Mouse (Mus musculus) ES-E14 (cell line): ENCODE results near the gene Bpifa5. TPM values are rescaled to one million over a fixed set of nuclear protein-coding genes. Genes with fewer than 3 reads are reported as not detected.

Source experiments
- DNase-seq: peaks from one replicate; pipeline ENCODE4 v3.0.0-alpha.2; 2013; ENCODE audit warnings: low read depth, low spot score
- H3K27ac ChIP-seq: 2 replicates; pipeline ENCODE4 v1.5.1; 2012; ENCODE audit warnings: low read depth, mild to moderate bottlenecking, low read length, moderate library complexity, mixed read lengths; ENCODE audit not compliant: poor library complexity, insufficient read depth, severe bottlenecking
- H3K36me3 ChIP-seq: 2 replicates; pipeline ENCODE4 v1.6.1; 2012; ENCODE audit warnings: mild to moderate bottlenecking, low read length, moderate library complexity, mixed read lengths; ENCODE audit not compliant: control insufficient read depth, poor library complexity, insufficient read depth, severe bottlenecking
- H3K4me1 ChIP-seq, 2 experiments: fragments of 150-350 bp in 1 of 2; sonication (generic) in 1 of 2; 2 replicates each; pipeline ENCODE4 v1.6.1; 2012; ENCODE audit warnings: low read length in 2 of 2, mild to moderate bottlenecking in 1 of 2, mixed read lengths in 1 of 2; ENCODE audit not compliant: control insufficient read depth in 2 of 2, insufficient read depth in 2 of 2, poor library complexity in 1 of 2
- H3K4me3 ChIP-seq, 2 experiments: fragments of 150-350 bp in 1 of 2; sonication (generic) in 1 of 2; 2 replicates each; pipeline ENCODE4 v1.5.1; 2012; ENCODE audit warnings: low read length in 2 of 2, low read depth in 1 of 2, mild to moderate bottlenecking in 1 of 2, mixed read lengths in 1 of 2; ENCODE audit not compliant: insufficient read depth in 1 of 2, poor library complexity in 1 of 2, severe bottlenecking in 1 of 2
- H3K9ac ChIP-seq: 2 replicates; pipeline ENCODE4 v1.6.1; 2012; ENCODE audit warnings: low read depth, mild to moderate bottlenecking, low read length, mixed read lengths; ENCODE audit not compliant: poor library complexity, insufficient read depth, severe bottlenecking
- H3K9me3 ChIP-seq: fragments of 150-350 bp; sonication (generic); 2 replicates; pipeline ENCODE4 v1.6.1; 2012; ENCODE audit warnings: low read depth, mild to moderate bottlenecking, low read length; ENCODE audit not compliant: control insufficient read depth, insufficient read depth
- CHD2 ChIP-seq: IDR thresholded peaks from 2 replicates; pipeline ENCODE4 v1.6.1; 2014; ENCODE audit warnings: mild to moderate bottlenecking, low read depth, low read length, inconsistent platforms
- HCFC1 ChIP-seq: IDR thresholded peaks from 2 replicates; pipeline ENCODE4 v1.6.1; 2012; ENCODE audit warnings: low read length, inconsistent platforms, borderline replicate concordance; ENCODE audit not compliant: insufficient read depth
- MAFK ChIP-seq: IDR thresholded peaks from 2 replicates; pipeline ENCODE4 v1.6.1; 2014; ENCODE audit warnings: mild to moderate bottlenecking, low read depth, low read length, inconsistent platforms; ENCODE audit not compliant: insufficient read depth
- ZC3H11A ChIP-seq: IDR thresholded peaks from 2 replicates; pipeline ENCODE4 v1.6.1; 2012; ENCODE audit warnings: low read depth, mild to moderate bottlenecking, inconsistent platforms, low read length, borderline replicate concordance
- ZNF384 ChIP-seq: IDR thresholded peaks from 2 replicates; pipeline ENCODE4 v1.6.1; 2012; ENCODE audit warnings: low read depth, low read length, inconsistent platforms
- in situ Hi-C, 2 experiments: fragments of 600-800 bp; cut with MboI; formaldehyde crosslinking; loops; one replicate each; pipeline ENCODE4 v1.15.1; 2025; ENCODE audit warnings: low sequenced_read_pairs in 2 of 2, inconsistent platforms in 1 of 2; ENCODE audit not compliant: unreplicated experiment in 2 of 2
- total RNA-seq: library from RNA; depleted of rRNA; stranded (reverse); fragments of 300-350 nt; gene quantifications from 2 replicates; pipeline ENCODE4 v1.2.3, GENCODE M21; 2012; rRNA removed

The Bpifa5 gene
- not detected in 2 replicates for total RNA-seq

DNA sequence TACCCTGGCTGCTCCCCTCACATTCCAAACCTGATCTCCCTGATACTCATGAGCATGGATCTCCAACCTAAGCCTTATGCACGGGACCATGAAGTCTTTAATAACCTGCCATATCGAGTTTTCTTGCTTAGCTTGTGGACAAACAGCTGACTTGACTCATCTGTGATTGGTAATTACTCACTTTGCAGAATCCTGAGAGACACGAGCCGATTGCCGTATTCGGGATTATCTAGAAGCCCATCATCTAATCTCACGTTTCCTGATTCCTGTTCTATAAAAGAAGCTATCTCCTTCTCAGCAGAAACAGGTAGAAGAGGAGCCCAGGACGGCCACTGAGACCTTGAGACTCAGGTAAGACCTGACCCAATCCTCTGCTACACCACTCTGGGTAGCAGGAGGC is at the start of gene Bpifa5:
Bpifa5 (plus strand) TSS at position 301 of the 400 bp plus-strand sequence.
- in situ Hi-C loops, result no loop called here
- no peak for DNase-seq
- TF ChIP-seq CHD2 (no peak), ZC3H11A (no peak), HCFC1 (no peak), ZNF384 (no peak), MAFK (no peak)
- H3K9ac ChIP-seq, result no peak within 1 kb of the TSS
- no peaks in the 10 kb centered on the region for H3K9me3 ChIP-seq
- H3K36me3 ChIP-seq, result no peaks in the 10 kb centered on the region
- no peaks in the 10 kb centered on the region for H3K4me1 ChIP-seq
- no peak within 1 kb of the TSS for H3K27ac ChIP-seq
- no peak within 1 kb of the TSS for H3K4me3 ChIP-seq

DNA sequence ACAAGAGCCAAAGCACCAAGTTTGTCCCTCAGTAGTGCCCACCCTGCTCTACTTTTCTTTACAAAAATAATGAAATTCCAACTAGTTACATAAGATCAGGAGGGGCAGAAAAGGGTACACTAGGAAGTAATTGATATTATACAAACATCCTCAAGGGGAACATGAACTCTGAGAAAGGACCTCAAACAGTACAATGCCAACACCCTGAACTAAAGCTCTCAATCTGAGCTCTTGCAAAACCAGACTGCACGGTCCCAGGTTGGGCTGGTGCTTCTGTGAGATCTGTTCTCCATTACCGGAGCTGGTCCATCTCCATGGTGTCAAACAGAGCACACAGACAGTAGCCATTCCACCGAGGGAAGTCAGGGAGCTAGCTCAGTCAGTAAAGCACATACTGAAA is 45.0 kb upstream of the Bpifa5 start:
- Histone ChIP-seq H3K9ac (no peak overlapping the region), H3K4me1 (no peaks in the 10 kb centered on the region), H3K27ac (no peak overlapping the region), H3K36me3 (no peaks in the 10 kb centered on the region), H3K4me3 (no peak overlapping the region), H3K9me3 (no peaks in the 10 kb centered on the region)
- TF ChIP-seq HCFC1 (no peak), MAFK (no peak), ZC3H11A (no peak), CHD2 (no peak), ZNF384 (no peak)
- DNase-seq, result no peak
- in situ Hi-C loops, result no loop called here

DNA sequence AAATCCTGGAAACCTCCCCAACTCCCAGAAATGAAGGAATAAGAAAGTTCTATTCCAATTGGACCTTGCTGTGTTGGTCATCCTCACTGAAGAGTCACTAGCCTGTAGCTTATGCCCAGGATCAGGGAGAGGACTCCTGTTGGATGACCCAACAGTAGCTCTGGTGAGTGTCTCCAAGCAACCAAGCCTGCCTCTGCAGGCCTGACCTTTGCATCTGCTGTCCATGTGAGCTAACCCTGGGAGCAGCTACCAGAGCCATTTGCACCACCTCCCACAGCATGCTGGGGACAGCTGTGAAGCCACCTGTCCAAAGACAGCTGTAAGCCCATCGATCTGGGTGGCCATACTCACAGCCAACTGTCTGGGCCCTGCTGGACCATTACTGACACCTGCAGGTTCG is 32.3 kb upstream of the Bpifa5 start, which contains the start of gene Bpifa3:
Bpifa3 (plus strand) TSS at position 217 of the 400 bp plus-strand sequence.
- Histone ChIP-seq H3K4me1 (no peaks in the 10 kb centered on the region), H3K9me3 (no peaks in the 10 kb centered on the region), H3K4me3 (no peak within 1 kb of the TSS), H3K36me3 (no peaks in the 10 kb centered on the region), H3K27ac (no peak within 1 kb of the TSS), H3K9ac (no peak within 1 kb of the TSS)
- no peak for DNase-seq
- TF ChIP-seq ZNF384, result no peak
- no peak for TF ChIP-seq MAFK
- TF ChIP-seq CHD2, result no peak
- TF ChIP-seq ZC3H11A, result no peak
- no peak for TF ChIP-seq HCFC1
- in situ Hi-C loops, result no loop called here

DNA sequence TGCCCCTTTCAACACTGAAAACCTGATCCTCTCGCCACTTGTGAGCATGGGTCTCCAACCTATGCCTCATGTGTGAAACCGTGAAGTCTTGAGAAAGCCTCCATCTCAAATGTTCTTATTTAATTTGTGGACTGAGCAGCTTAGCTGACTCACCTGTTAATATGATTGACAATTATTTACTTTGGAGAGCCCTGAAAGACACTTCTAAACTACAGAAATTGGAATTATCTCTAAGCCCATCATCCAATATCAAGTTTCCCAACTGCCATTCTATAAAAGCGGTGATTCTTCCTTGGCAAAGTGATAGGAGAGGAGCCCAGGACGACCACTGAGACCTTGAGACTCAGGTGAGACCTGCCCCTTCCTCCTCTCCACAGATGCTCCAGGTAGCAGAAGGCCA is 19.8 kb upstream of the Bpifa5 start, which contains the start of gene Bpifa1:
Bpifa1 (plus strand) TSS at position 301 of the 400 bp plus-strand sequence.
- Histone ChIP-seq H3K9me3 (no peaks in the 10 kb centered on the region), H3K4me3 (no peak within 1 kb of the TSS)
- in situ Hi-C loops, result no loop called here

DNA sequence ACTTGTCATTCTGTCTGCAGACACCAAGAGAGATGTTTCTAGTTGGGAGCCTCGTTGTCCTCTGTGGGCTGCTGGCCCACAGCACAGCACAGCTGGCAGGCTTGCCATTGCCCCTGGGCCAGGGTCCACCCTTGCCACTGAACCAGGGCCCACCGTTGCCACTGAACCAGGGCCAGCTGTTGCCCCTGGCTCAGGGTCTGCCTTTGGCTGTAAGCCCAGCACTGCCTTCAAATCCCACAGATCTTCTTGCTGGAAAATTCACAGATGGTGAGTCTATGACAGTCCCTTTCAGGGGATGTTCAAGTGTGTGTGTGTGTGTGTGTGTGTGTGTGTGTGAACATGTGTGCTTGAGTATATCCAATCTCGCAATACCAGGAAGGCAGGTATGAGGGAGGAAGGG is 18.7 kb upstream of the Bpifa5 start:
- no peaks in the 10 kb centered on the region for H3K9me3 ChIP-seq
- no peak overlapping the region for H3K4me3 ChIP-seq
- no peak overlapping the region for H3K27ac ChIP-seq
- in situ Hi-C loops, result no loop called here
- no peaks in the 10 kb centered on the region for H3K36me3 ChIP-seq
- H3K4me1 ChIP-seq, result no peaks in the 10 kb centered on the region
- no peak overlapping the region for H3K9ac ChIP-seq
- TF ChIP-seq HCFC1 (no peak), ZC3H11A (no peak), CHD2 (no peak)
- DNase-seq, result no peak

More for the DNA sequence above, 19.8 kb upstream of the Bpifa5 start, which contains the start of gene Bpifa1:
- no peak for DNase-seq
- no peak within 1 kb of the TSS for H3K9ac ChIP-seq
- H3K27ac ChIP-seq, result no peak within 1 kb of the TSS
- TF ChIP-seq ZC3H11A, result no peak
- no peak for TF ChIP-seq HCFC1
- TF ChIP-seq MAFK, result no peak
- TF ChIP-seq CHD2, result no peak
- TF ChIP-seq ZNF384, result no peak
- H3K4me1 ChIP-seq, result no peaks in the 10 kb centered on the region
- no peaks in the 10 kb centered on the region for H3K36me3 ChIP-seq
